Mouse (Mus musculus): Measurements from ENCODE around the gene Tnfrsf1b. TPM values are rescaled to one million over a fixed set of nuclear protein-coding genes. Genes with fewer than 3 reads are reported as not detected.

Tnfrsf1b gene
- polyA plus RNA-seq, 1 experiment from 2014 or later, result 8.3 TPM

DNA sequence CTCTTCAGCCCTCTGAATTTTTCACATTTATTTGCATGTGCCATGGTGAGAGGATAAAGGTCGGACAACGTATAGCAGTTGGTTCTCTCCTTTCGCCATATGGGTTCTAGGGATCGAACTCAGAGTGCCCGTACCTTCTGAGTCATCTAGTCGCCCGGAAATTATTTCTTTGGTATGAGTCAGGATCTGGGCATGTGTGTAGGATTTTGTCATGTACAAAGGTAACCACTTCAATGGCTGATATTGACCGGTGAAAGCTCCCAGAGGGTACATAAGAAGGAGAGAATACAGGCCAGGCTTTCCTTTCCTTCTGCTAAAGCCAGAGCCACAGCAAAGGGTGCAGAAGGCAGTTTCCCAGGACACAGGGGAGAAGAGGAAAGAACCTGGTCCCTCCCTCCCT is 41.9 kb downstream of the Tnfrsf1b start:
- no peaks in the 10 kb centered on the region for H3K36me3 ChIP-seq (ENCODE audit: control insufficient read depth, insufficient read depth, low read length)
- no peaks in the 10 kb centered on the region for H3K9me3 ChIP-seq (replicated peaks; ENCODE audit: control insufficient read depth, low read length)
- no peaks in the 10 kb centered on the region for H3K27me3 ChIP-seq (ENCODE audit: control insufficient read depth, insufficient read depth, low read length)
- H3K4me1 ChIP-seq (ENCODE audit: control insufficient read depth, insufficient read depth, low read length), result peaks cover 3% of the 10 kb centered on the region; the same call in 1 of the 2 replicates
- H3K9ac ChIP-seq (ENCODE audit: low read length), result no peak overlapping the region
- no peak overlapping the region for H3K4me2 ChIP-seq (ENCODE audit: low read depth, low read length)
- H3K4me3 ChIP-seq (replicated peaks; ENCODE audit: low read length), result no peak overlapping the region
- no peak for ATAC-seq (ENCODE audit: insufficient read depth, low FRiP score)
- H3K27ac ChIP-seq (ENCODE audit: low read length), result no peak overlapping the region
- WGBS, result 86% methylated on average over 8 of the region's 8 CpGs

DNA sequence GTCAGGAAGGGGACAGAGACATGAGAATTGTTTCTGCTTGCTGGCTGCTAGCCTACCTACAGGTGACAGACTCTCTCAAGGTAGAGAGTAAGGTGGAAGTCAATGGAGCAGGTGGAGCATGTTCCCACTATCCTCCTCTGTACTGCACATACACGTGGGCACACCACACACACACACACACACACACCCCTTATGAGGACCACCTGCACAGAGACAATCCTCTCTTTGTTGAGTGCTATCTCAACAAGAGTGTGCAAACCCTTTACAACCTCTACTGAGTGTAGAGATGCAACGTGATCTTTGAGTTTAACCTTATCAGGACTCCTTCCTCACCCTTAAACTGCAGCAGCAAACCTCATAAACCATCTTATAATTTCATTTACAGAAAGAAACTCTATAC is 43.4 kb downstream of the Tnfrsf1b start:
- Histone ChIP-seq H3K9ac (ENCODE audit: low read length) (no peak overlapping the region), H3K9me3 (replicated peaks; ENCODE audit: control insufficient read depth, low read length) (no peaks in the 10 kb centered on the region), H3K36me3 (ENCODE audit: control insufficient read depth, insufficient read depth, low read length) (no peaks in the 10 kb centered on the region), H3K27ac (ENCODE audit: low read length) (no peak overlapping the region), H3K4me2 (ENCODE audit: low read depth, low read length) (no peak overlapping the region), H3K27me3 (ENCODE audit: control insufficient read depth, insufficient read depth, low read length) (no peaks in the 10 kb centered on the region), H3K4me1 (ENCODE audit: control insufficient read depth, insufficient read depth, low read length) (peaks cover 3% of the 10 kb centered on the region; the same call in 1 of the 2 replicates), H3K4me3 (replicated peaks; ENCODE audit: low read length) (no peak overlapping the region)
- WGBS, result 52% methylated on average over 2 of the region's 2 CpGs
- no peak for ATAC-seq (ENCODE audit: insufficient read depth, low FRiP score)

GRCm38 (mm10) chr4:145201424-145201823 is 45.2 kb downstream of the Tnfrsf1b start:
- Histone ChIP-seq H3K36me3 (ENCODE audit: control insufficient read depth, insufficient read depth, low read length) (no peaks in the 10 kb centered on the region), H3K9me3 (replicated peaks; ENCODE audit: control insufficient read depth, low read length) (no peaks in the 10 kb centered on the region), H3K4me3 (replicated peaks; ENCODE audit: low read length) (no peak overlapping the region), H3K9ac (ENCODE audit: low read length) (no peak overlapping the region), H3K4me2 (ENCODE audit: low read depth, low read length) (no peak overlapping the region), H3K27me3 (ENCODE audit: control insufficient read depth, insufficient read depth, low read length) (no peaks in the 10 kb centered on the region), H3K27ac (ENCODE audit: low read length) (no peak overlapping the region), H3K4me1 (ENCODE audit: control insufficient read depth, insufficient read depth, low read length) (peaks cover 3% of the 10 kb centered on the region; the same call in 1 of the 2 replicates)
- 61% methylated on average over 3 of the region's 3 CpGs for WGBS
- no peak for ATAC-seq (ENCODE audit: insufficient read depth, low FRiP score)

DNA sequence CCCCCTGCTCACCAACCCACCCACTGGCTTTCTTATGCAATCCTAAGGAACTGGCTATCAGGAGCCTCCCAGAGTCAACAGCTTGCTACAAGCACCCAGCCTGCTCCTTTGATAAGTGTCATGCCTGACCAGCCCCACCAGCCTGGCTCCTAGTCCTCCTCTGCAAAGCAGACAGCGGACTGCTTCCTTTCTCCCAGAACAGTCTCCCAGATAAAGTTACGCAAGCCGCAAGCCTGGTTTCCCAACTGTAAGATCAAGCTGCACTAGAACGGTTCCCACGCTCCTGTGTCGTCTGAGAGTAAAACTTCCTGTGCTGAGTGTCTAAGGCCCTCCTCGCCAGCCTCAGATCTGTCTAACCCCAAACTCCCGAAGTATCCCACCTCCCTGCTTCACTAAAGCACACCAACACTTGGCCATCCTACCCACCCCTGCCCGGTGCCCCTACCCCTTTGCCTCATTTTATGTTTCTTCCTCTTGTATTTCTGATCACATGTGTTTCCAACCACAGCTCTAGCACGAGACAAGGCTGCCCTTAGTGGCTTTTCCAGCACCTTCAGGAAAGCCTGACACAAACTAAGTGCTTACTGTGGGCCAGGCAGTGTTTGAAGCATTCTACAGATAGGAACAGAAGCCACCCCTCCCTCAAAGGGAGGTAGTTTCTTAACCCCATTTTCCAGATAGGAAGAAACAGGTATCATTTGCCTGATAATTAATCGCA is 46.5 kb downstream of the Tnfrsf1b start:
- no peaks in the 10 kb centered on the region for H3K9me3 ChIP-seq (replicated peaks; ENCODE audit: control insufficient read depth, low read length)
- H3K4me2 ChIP-seq (ENCODE audit: low read depth, low read length), result 0 out of 2 replicates have a peak overlapping the region, but pooled peaks have one; percentile 7
- WGBS, result 28% methylated on average over 11 of the region's 11 CpGs
- H3K9ac ChIP-seq (ENCODE audit: low read length), result peak overlapping the region; percentile 25; the same call in 1 of the 2 replicates
- H3K4me1 ChIP-seq (ENCODE audit: control insufficient read depth, insufficient read depth, low read length), result peaks cover 4% of the 10 kb centered on the region; the same call in 1 of the 2 replicates
- peak overlapping the region; percentile 56; the same call in 1 of the 2 replicates for H3K27ac ChIP-seq (ENCODE audit: low read length)
- H3K4me3 ChIP-seq (replicated peaks; ENCODE audit: low read length), result no peak overlapping the region
- H3K27me3 ChIP-seq (ENCODE audit: control insufficient read depth, insufficient read depth, low read length), result no peaks in the 10 kb centered on the region
- no peaks in the 10 kb centered on the region for H3K36me3 ChIP-seq (ENCODE audit: control insufficient read depth, insufficient read depth, low read length)
- ATAC-seq (ENCODE audit: insufficient read depth, low FRiP score), result peak; percentile 82

DNA sequence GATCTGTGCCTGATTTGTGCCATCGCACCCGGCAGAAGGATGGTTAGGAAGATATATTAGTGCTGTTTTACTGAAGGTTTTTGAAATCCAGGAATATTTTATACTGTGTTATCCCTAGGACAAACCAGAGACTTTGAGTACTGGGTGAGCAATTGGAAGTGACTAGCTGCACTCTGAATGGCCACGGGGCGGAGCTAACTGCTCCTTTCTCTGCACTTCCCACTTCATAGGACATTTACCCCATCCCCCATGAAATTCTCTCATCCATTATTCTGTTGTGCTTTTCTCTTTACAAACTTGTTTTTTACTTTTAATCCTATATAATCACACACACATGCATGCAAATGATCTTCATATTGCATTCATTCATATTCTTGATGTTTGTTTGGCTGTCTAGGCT is 50.1 kb downstream of the Tnfrsf1b start:
- Histone ChIP-seq H3K4me3 (replicated peaks; ENCODE audit: low read length) (no peak overlapping the region), H3K27me3 (ENCODE audit: control insufficient read depth, insufficient read depth, low read length) (no peaks in the 10 kb centered on the region), H3K4me1 (ENCODE audit: control insufficient read depth, insufficient read depth, low read length) (peaks cover 15% of the 10 kb centered on the region), H3K36me3 (ENCODE audit: control insufficient read depth, insufficient read depth, low read length) (no peaks in the 10 kb centered on the region), H3K9ac (ENCODE audit: low read length) (no peak overlapping the region), H3K9me3 (replicated peaks; ENCODE audit: control insufficient read depth, low read length) (no peaks in the 10 kb centered on the region), H3K27ac (ENCODE audit: low read length) (no peak overlapping the region), H3K4me2 (ENCODE audit: low read depth, low read length) (no peak overlapping the region)
- ATAC-seq (ENCODE audit: insufficient read depth, low FRiP score), result no peak
- 81% methylated on average over 4 of the region's 4 CpGs for WGBS

DNA sequence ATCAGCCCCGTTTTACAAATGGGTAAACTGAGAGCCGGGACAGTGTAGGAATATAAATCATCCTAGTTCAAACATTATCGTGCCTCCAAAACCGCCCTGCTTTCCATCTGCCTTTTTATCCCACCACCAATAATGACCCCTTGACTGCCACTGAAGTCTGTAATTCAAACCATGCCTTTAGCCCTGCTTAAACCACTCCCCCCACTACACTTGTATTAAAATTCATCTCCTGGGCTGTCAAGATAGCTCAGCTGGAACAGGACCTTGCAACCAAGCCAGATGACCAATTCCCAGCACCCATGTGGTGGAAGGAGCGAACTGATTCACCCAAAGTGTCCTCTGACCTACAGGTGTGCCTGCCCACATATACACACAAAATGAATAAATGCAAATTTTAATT is 51.5 kb downstream of the Tnfrsf1b start:
- no peak for ATAC-seq (ENCODE audit: insufficient read depth, low FRiP score)
- Histone ChIP-seq H3K36me3 (ENCODE audit: control insufficient read depth, insufficient read depth, low read length) (no peaks in the 10 kb centered on the region), H3K4me3 (replicated peaks; ENCODE audit: low read length) (peak overlapping the region; percentile 73), H3K27me3 (ENCODE audit: control insufficient read depth, insufficient read depth, low read length) (no peaks in the 10 kb centered on the region), H3K4me1 (ENCODE audit: control insufficient read depth, insufficient read depth, low read length) (peaks cover 13% of the 10 kb centered on the region), H3K9ac (ENCODE audit: low read length) (no peak overlapping the region), H3K4me2 (ENCODE audit: low read depth, low read length) (no peak overlapping the region), H3K27ac (ENCODE audit: low read length) (no peak overlapping the region), H3K9me3 (replicated peaks; ENCODE audit: control insufficient read depth, low read length) (no peaks in the 10 kb centered on the region)
- 19% methylated on average over 5 of the region's 5 CpGs for WGBS

- ATAC-seq (ENCODE audit: insufficient read depth, low FRiP score), result peak; percentile 91
- WGBS, result under 1% methylated on average over 53 of the region's 53 CpGs
- peak within 1 kb of the TSS; percentile 69 for H3K27ac ChIP-seq (ENCODE audit: low read length)
These were observed 52.0 kb downstream of the Tnfrsf1b start, which contains the start of gene Vps13d for GRCm38 (mm10) chr4:145194559-145195162. Gene Vps13d, minus strand, starts transcription at chr4:145195005.

GRCm38 (mm10) chr4:145193991-145194511 is 52.6 kb downstream of the Tnfrsf1b start:
- H3K4me3 ChIP-seq (replicated peaks; ENCODE audit: low read length), result peak overlapping the region; percentile 73
- peaks cover 13% of the 10 kb centered on the region for H3K4me1 ChIP-seq (ENCODE audit: control insufficient read depth, insufficient read depth, low read length)
- peak overlapping the region; percentile 69 for H3K27ac ChIP-seq (ENCODE audit: low read length)
- WGBS, result 2% methylated on average over 10 of the region's 10 CpGs
- peak; percentile 35; the same call in 1 of the 2 replicates for ATAC-seq (ENCODE audit: insufficient read depth, low FRiP score)
- H3K9me3 ChIP-seq (replicated peaks; ENCODE audit: control insufficient read depth, low read length), result no peaks in the 10 kb centered on the region
- peaks cover 4% of the 10 kb centered on the region; the same call in 1 of the 2 replicates for H3K36me3 ChIP-seq (ENCODE audit: control insufficient read depth, insufficient read depth, low read length)
- H3K9ac ChIP-seq (ENCODE audit: low read length), result peak overlapping the region; percentile 92
- H3K4me2 ChIP-seq (ENCODE audit: low read depth, low read length), result peak overlapping the region; percentile 78
- H3K27me3 ChIP-seq (ENCODE audit: control insufficient read depth, insufficient read depth, low read length), result no peaks in the 10 kb centered on the region

More at GRCm38 (mm10) chr4:145194559-145195162, 52.0 kb downstream of the Tnfrsf1b start, which contains the start of gene Vps13d:
- Histone ChIP-seq H3K4me2 (ENCODE audit: low read depth, low read length) (peak within 1 kb of the TSS; percentile 78), H3K9ac (ENCODE audit: low read length) (peak within 1 kb of the TSS; percentile 92), H3K4me3 (replicated peaks; ENCODE audit: low read length) (peak within 1 kb of the TSS; percentile 73), H3K9me3 (replicated peaks; ENCODE audit: control insufficient read depth, low read length) (no peaks in the 10 kb centered on the region), H3K4me1 (ENCODE audit: control insufficient read depth, insufficient read depth, low read length) (peaks cover 13% of the 10 kb centered on the region), H3K36me3 (ENCODE audit: control insufficient read depth, insufficient read depth, low read length) (no peaks in the 10 kb centered on the region), H3K27me3 (ENCODE audit: control insufficient read depth, insufficient read depth, low read length) (no peaks in the 10 kb centered on the region)

DNA sequence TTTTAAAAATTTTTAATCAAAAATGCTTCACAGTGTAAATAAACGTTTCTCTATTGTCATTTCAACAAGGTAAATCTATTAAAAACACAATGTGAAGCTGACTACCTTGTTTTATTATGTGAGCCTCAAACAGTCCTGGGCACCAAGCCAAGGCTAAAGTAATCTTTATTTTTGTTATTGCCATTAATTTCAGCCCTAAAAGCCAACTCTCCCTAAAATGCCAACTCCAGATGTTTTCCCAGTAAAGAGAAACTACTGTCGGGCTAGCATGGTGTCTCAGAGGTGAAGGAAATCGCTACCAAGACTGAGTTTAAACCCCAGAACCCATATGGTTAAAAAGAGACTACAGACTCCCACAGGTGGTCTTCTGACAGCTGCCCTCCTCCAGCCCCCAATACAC is 53.3 kb downstream of the Tnfrsf1b start:
- Histone ChIP-seq H3K27ac (ENCODE audit: low read length) (peak overlapping the region; percentile 69), H3K36me3 (ENCODE audit: control insufficient read depth, insufficient read depth, low read length) (peaks cover 9% of the 10 kb centered on the region), H3K9ac (ENCODE audit: low read length) (peak overlapping the region; percentile 92), H3K4me2 (ENCODE audit: low read depth, low read length) (peak overlapping the region; percentile 78), H3K4me1 (ENCODE audit: control insufficient read depth, insufficient read depth, low read length) (peaks cover 13% of the 10 kb centered on the region), H3K4me3 (replicated peaks; ENCODE audit: low read length) (peak overlapping the region; percentile 73), H3K9me3 (replicated peaks; ENCODE audit: control insufficient read depth, low read length) (no peaks in the 10 kb centered on the region), H3K27me3 (ENCODE audit: control insufficient read depth, insufficient read depth, low read length) (no peaks in the 10 kb centered on the region)
- 27% methylated on average over 3 of the region's 3 CpGs for WGBS
- no peak for ATAC-seq (ENCODE audit: insufficient read depth, low FRiP score)
